In the genomic region with DNA sequence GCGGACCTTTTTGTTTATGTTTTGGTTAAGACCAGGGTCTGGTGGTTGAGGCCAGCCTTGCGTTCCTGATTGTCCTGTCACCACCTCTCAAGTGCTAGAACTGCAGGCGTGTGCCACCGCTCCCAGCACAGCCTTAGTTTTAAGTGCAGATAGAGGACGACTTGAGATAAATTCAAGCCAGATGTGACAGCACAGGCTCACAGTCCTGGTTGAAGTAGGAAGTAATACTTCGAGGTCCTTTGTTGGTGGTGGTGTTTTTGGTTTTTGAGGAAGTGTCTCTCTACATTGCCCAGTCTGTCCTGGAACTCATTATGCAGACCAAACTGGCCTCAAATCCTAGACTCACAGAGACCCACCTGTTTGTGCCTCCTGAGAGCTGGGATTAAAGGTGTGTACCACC, we compare ENCODE assay signal across 21 mouse cellular contexts. TPM values are rescaled to one million over a fixed set of nuclear protein-coding genes. Genes with fewer than 3 reads are reported as not detected.
A peak's percentile ranks its signal among the peaks of the same experiment; 100 is the strongest.
DNase-seq lines count a peak whose midpoint lies in the region; ATAC-seq and TF ChIP-seq lines count a peak whose summit lies in the region.
"Had no signal": no experiment of that assay in that cellular context is flagged by ENCODE, and none has a peak within 500 bp of the region (broad histone marks: within the 10 kb centered on the region; RNA-seq: fewer than 3 reads in every experiment).

No protein-coding gene starts in this region.

- no peak for TF ChIP-seq CTCF in layer of hippocampus, adult 2 months (conservative IDR thresholded peaks at IDR 0.05)
- TF ChIP-seq CTCF in bone marrow macrophage, adult 2 months (IDR thresholded peaks at IDR 0.05; ENCODE audit: low read depth, low read length) = no peak

- H3K27me3 ChIP-seq in heart, embryonic 11.5 days (ENCODE audit: control insufficient read depth, insufficient read depth, low read length) = peaks cover 36% of the 10 kb centered on the region
- H3K27me3 ChIP-seq: forebrain, embryonic 15.5 days; lung, embryonic 15.5 days; Patski had no signal

- ATAC-seq in heart, embryonic 11.5 days (replicated peaks; ENCODE audit: insufficient number of reproducible peaks, low FRiP score, low TSS enrichment) = no peak
- ATAC-seq: forebrain, embryonic 15.5 days; inflammation-experienced regulatory T-cells, adult 6 months; midbrain, embryonic 16.5 days; Patski had no signal

- no peaks in the 10 kb centered on the region for H3K79me2 ChIP-seq in macrophage (ENCODE audit: inconsistent target)

- intact Hi-C loops in heart, postnatal 36 days (cut with DNase I) = loop anchor here (10.0 kb wide), 1 partner anchor 275 kb away; no protein-coding TSS in a partner anchor

- H3K36me3 ChIP-seq in heart, embryonic 11.5 days (ENCODE audit: control insufficient read depth, insufficient read depth, low read length) = peaks cover 18% of the 10 kb centered on the region
- H3K36me3 ChIP-seq in macrophage (ENCODE audit: inconsistent target) = peaks cover 8% of the 10 kb centered on the region; the same call in 1 of the 2 replicates

- H3K4me1 ChIP-seq in heart, embryonic 11.5 days (ENCODE audit: control insufficient read depth, insufficient read depth, low read length) = peaks cover 9% of the 10 kb centered on the region
- peaks cover 27% of the 10 kb centered on the region for H3K4me1 ChIP-seq in bone marrow macrophage, adult 2 months (ENCODE audit: control insufficient read depth, insufficient read depth, low read length)
- H3K4me1 ChIP-seq: forebrain, embryonic 15.5 days had no signal

- H3K27ac ChIP-seq in heart, embryonic 11.5 days (ENCODE audit: low read depth, low read length) = no peak overlapping the region
- 0 out of 2 replicates have a peak overlapping the region, but pooled peaks have one; percentile 28 for H3K27ac ChIP-seq in layer of hippocampus, adult 2 months
- H3K27ac ChIP-seq in bone marrow macrophage, adult 2 months (ENCODE audit: insufficient read depth, low read depth, low read length) = peak overlapping the region; percentile 79
- H3K27ac ChIP-seq in macrophage = peak overlapping the region; percentile 37
- H3K27ac ChIP-seq: forebrain, embryonic 15.5 days; lung, embryonic 15.5 days had no signal

- no peak for TF ChIP-seq POLR2A in bone marrow macrophage, adult 2 months (IDR thresholded peaks at IDR 0.05; ENCODE audit: borderline replicate concordance, low read depth, low read length)

- peak overlapping the region; percentile 21 for H3K4me2 ChIP-seq in heart, embryonic 11.5 days
- H3K4me2 ChIP-seq: forebrain, embryonic 15.5 days; lung, embryonic 15.5 days had no signal

- H3K9ac ChIP-seq in heart, embryonic 11.5 days (ENCODE audit: low read depth, low read length) = no peak overlapping the region
- H3K9ac ChIP-seq: forebrain, embryonic 15.5 days; lung, embryonic 15.5 days had no signal

- no peak for DNase-seq in heart, postnatal 36 days
- DNase-seq in layer of hippocampus, adult 2 months (ENCODE audit: low spot score in 2 of 2) = no peak
- DNase-seq in layer of hippocampus, adult 9-10 months (ENCODE audit: low spot score) = no peak
- no peak for DNase-seq in lung, postnatal 14 days
- no peak for DNase-seq in right cerebral cortex, postnatal 10 days (ENCODE audit: low spot score in 2 of 2)
- DNase-seq: gastrocnemius, postnatal 25 days; right cerebral cortex, postnatal 25 days had no signal

- H3K4me3 ChIP-seq in heart, embryonic 11.5 days (ENCODE audit: low read depth, low read length) = no peak overlapping the region
- H3K4me3 ChIP-seq in layer of hippocampus, adult 2 months = no peak overlapping the region
- H3K4me3 ChIP-seq in bone marrow macrophage, adult 2 months (ENCODE audit: insufficient read depth, low read length) = peak overlapping the region; percentile 3; the same call in 1 of the 2 replicates
- no peak overlapping the region for H3K4me3 ChIP-seq in macrophage (ENCODE audit: inconsistent target)
- H3K4me3 ChIP-seq: forebrain, embryonic 15.5 days; lung, embryonic 15.5 days had no signal

- WGBS in heart, embryonic 11.5 days (ENCODE audit: insufficient replicate concordance) = 13% methylated on average over 6 of the region's 6 CpGs
- WGBS in macrophage (ENCODE audit: missing documents) = 13% methylated on average over 6 of the region's 6 CpGs

- no peaks in the 10 kb centered on the region for H3K9me3 ChIP-seq in heart, embryonic 11.5 days (replicated peaks; ENCODE audit: control insufficient read depth, low read length)
- H3K9me3 ChIP-seq: forebrain, embryonic 15.5 days; lung, embryonic 15.5 days had no signal

RNA-seq across cellular contexts. Expression of a gene that starts 9.9 kb away (rescaled TPM):
- 13.3 and 14.5 TPM in 2 replicates for polyA plus RNA-seq in heart, embryonic 11.5 days (2014; fragmentation: Nextera tagmentation; extraction: Ambion mirVana)
- total RNA-seq in heart, postnatal 36 days (2021) = 10 to 100 TPM; 22.1 to 22.6 TPM
- total RNA-seq in layer of hippocampus, adult 2 months (2021) = 10 to 100 TPM; 30.1 to 31.5 TPM
- 44.2 and 45.8 TPM in 2 replicates for polyA plus RNA-seq in bone marrow macrophage, adult 2 months (2012; ENCODE audit: insufficient read depth, insufficient read length, missing spikeins)
- 10 to 100 TPM in 13 of 26 experiments, 1 to 10 TPM in 13; 5.6 to 18.7 (median 9.6) TPM for total RNA-seq in macrophage (2018; cell fraction: chromatin; rRNA removed)
- 10 to 100 TPM; 20.7 to 47.9 (median 36.3) TPM for total RNA-seq in macrophage (2018; cell fraction: cytosol; rRNA removed)
- 10 to 100 TPM in 25 of 26 experiments, 1 to 10 TPM in 1; 10.0 to 33.8 (median 19.3) TPM for total RNA-seq in macrophage (2018; cell fraction: nucleus; rRNA removed)
- polyA plus RNA-seq in macrophage (2018) = 31.3 to 38.6 TPM (median 33.4 TPM) in 3 replicates

RNA-seq across cellular contexts. Expression of a gene that starts 15.4 kb away (rescaled TPM):
- 2.5 and 3.3 TPM in 2 replicates for polyA plus RNA-seq in heart, embryonic 11.5 days (2014; fragmentation: Nextera tagmentation; extraction: Ambion mirVana)
- 1 to 10 TPM; 3.2 to 3.3 TPM for total RNA-seq in heart, postnatal 36 days (2021)
- total RNA-seq in layer of hippocampus, adult 2 months (2021) = 10 to 100 TPM; 53.8 to 59.7 TPM
- polyA plus RNA-seq in bone marrow macrophage, adult 2 months (2012; ENCODE audit: insufficient read depth, insufficient read length, missing spikeins) = 11.9 and 16.5 TPM in 2 replicates
- total RNA-seq in macrophage (2018; cell fraction: chromatin; rRNA removed) = 10 to 100 TPM; 16.6 to 56.4 (median 42.0) TPM
- 10 to 100 TPM in 15 of 26 experiments, 1 to 10 TPM in 11; 6.9 to 16.6 (median 11.3) TPM for total RNA-seq in macrophage (2018; cell fraction: cytosol; rRNA removed)
- 10 to 100 TPM; 12.2 to 39.3 (median 27.5) TPM for total RNA-seq in macrophage (2018; cell fraction: nucleus; rRNA removed)
- 4.9 to 11.8 TPM (median 5.8 TPM) in 3 replicates for polyA plus RNA-seq in macrophage (2018)

RNA-seq across cellular contexts. Expression of a gene that starts 16.8 kb away (rescaled TPM):
- polyA plus RNA-seq in heart, embryonic 11.5 days (2014; fragmentation: Nextera tagmentation; extraction: Ambion mirVana) = 16.9 and 20.8 TPM in 2 replicates
- total RNA-seq in heart, postnatal 36 days (2021) = 10 to 100 TPM; 22.2 to 24.0 TPM
- total RNA-seq in layer of hippocampus, adult 2 months (2021) = 10 to 100 TPM; 44.5 to 49.4 TPM
- polyA plus RNA-seq in bone marrow macrophage, adult 2 months (2012; ENCODE audit: insufficient read depth, insufficient read length, missing spikeins) = 28.2 and 30.1 TPM in 2 replicates
- total RNA-seq in macrophage (2018; cell fraction: chromatin; rRNA removed) = 10 to 100 TPM; 26.9 to 77.9 (median 54.2) TPM
- total RNA-seq in macrophage (2018; cell fraction: cytosol; rRNA removed) = 10 to 100 TPM in 24 of 26 experiments, 1 to 10 TPM in 2; 9.5 to 20.2 (median 15.4) TPM
- 10 to 100 TPM; 18.5 to 54.6 (median 32.5) TPM for total RNA-seq in macrophage (2018; cell fraction: nucleus; rRNA removed)
- 11.6 to 14.1 TPM (median 12.7 TPM) in 3 replicates for polyA plus RNA-seq in macrophage (2018)

RNA-seq across cellular contexts. Expression of a gene that starts 25.7 kb away (rescaled TPM):
- polyA plus RNA-seq in heart, embryonic 11.5 days (2014; fragmentation: Nextera tagmentation; extraction: Ambion mirVana) = 0.46 TPM in 1 of 2 replicates, not detected in the other
- total RNA-seq in heart, postnatal 36 days (2021) = 1 to 10 TPM; 3.3 to 3.9 TPM
- 1 to 10 TPM; 1.4 to 3.3 TPM for total RNA-seq in layer of hippocampus, adult 2 months (2021)
- not detected in 2 replicates for polyA plus RNA-seq in bone marrow macrophage, adult 2 months (2012; ENCODE audit: insufficient read depth, insufficient read length, missing spikeins)
- 10 to 100 TPM in 1 of 26 experiments, 1 to 10 TPM in 9, under 1 TPM in 4, not detected in 12; 0.47 to 11.1 (median 2.4) TPM for total RNA-seq in macrophage (2018; cell fraction: chromatin; rRNA removed)
- 1 to 10 TPM in 24 of 26 experiments, under 1 TPM in 1, not detected in 1; 0.71 to 5.1 (median 2.8) TPM for total RNA-seq in macrophage (2018; cell fraction: cytosol; rRNA removed)
- total RNA-seq in macrophage (2018; cell fraction: nucleus; rRNA removed) = 1 to 10 TPM in 11 of 26 experiments, under 1 TPM in 1, not detected in 14; 0.84 to 8.0 (median 2.8) TPM
- 0.49 to 3.2 TPM (median 0.57 TPM) in 3 replicates for polyA plus RNA-seq in macrophage (2018)
- polyA plus RNA-seq: cortical plate, adult 2 months; forebrain, embryonic 15.5 days; inflammation-experienced regulatory T-cells, adult 6 months; large intestine, adult 2 months; lung, embryonic 15.5 days; midbrain, embryonic 16.5 days; testis, adult 2 months had no signal

RNA-seq across cellular contexts. Expression of a gene that starts 27.8 kb away (rescaled TPM):
- 0.32 TPM in 1 of 2 replicates, not detected in the other for polyA plus RNA-seq in heart, embryonic 11.5 days (2014; fragmentation: Nextera tagmentation; extraction: Ambion mirVana)
- total RNA-seq in heart, postnatal 36 days (2021) = not detected
- total RNA-seq in layer of hippocampus, adult 2 months (2021) = not detected
- not detected in 2 replicates for polyA plus RNA-seq in bone marrow macrophage, adult 2 months (2012; ENCODE audit: insufficient read depth, insufficient read length, missing spikeins)
- not detected for total RNA-seq in macrophage (2018; cell fraction: chromatin; rRNA removed)
- under 1 TPM in 1 of 26 experiments, not detected in 25; 0.05 TPM for total RNA-seq in macrophage (2018; cell fraction: cytosol; rRNA removed)
- total RNA-seq in macrophage (2018; cell fraction: nucleus; rRNA removed) = not detected
- polyA plus RNA-seq in macrophage (2018) = not detected in 3 replicates
- total RNA-seq: adrenal gland, adult 18-20 months; gastrocnemius, postnatal 25 days; left cerebral cortex, postnatal 14 days had no signal
- polyA plus RNA-seq: cortical plate, adult 2 months; inflammation-experienced regulatory T-cells, adult 6 months; large intestine, adult 2 months; testis, adult 2 months; urinary bladder, adult 2 months had no signal
